Mouse (Mus musculus) neural tube, embryonic 13.5 days (tissue): ENCODE measurements around the gene Dcaf4. TPM values are rescaled to one million over a fixed set of nuclear protein-coding genes. Genes with fewer than 3 reads are reported as not detected.

Source experiments
- polyA plus RNA-seq: library from polyadenylated mRNA; unstranded; fragments of >200 nt; fragmentation: Nextera tagmentation; extraction: Ambion mirVana; gene quantifications from 2 replicates; pipeline ENCODE4 v1.2.1, GENCODE M21; 2015

The Dcaf4 gene
- polyA plus RNA-seq, 1 experiment from 2014 or later = 35.6 TPM

Other genes with a start within 250 kb of the Dcaf4 start
- 20.8 and 21.7 TPM in 2 replicates for gene Dpf3, start 32.8 kb upstream of the Dcaf4 start, polyA plus RNA-seq
- 27.0 and 27.3 TPM in 2 replicates for gene Zfyve1, start 76.8 kb downstream of the Dcaf4 start, polyA plus RNA-seq
- gene Rbm25, start 110.8 kb downstream of the Dcaf4 start, polyA plus RNA-seq = 273 and 280 TPM in 2 replicates
- 70.0 and 73.0 TPM in 2 replicates for gene Psen1, start 167.7 kb downstream of the Dcaf4 start, polyA plus RNA-seq
- gene Papln, start 243.2 kb downstream of the Dcaf4 start, polyA plus RNA-seq = 0.08 and 0.13 TPM in 2 replicates